Mouse (Mus musculus) testis, adult 2 months (tissue): ENCODE measurements around the gene Tmem185b. TPM values are rescaled to one million over a fixed set of nuclear protein-coding genes. Genes with fewer than 3 reads are reported as not detected.

Experiments
- H3K27ac ChIP-seq: fragments of 200-500 bp; 2 replicates; pipeline ENCODE4 v1.5.1; 2012; ENCODE audit warnings: low read depth, low read length; ENCODE audit not compliant: control insufficient read depth, insufficient read depth
- H3K27me3 ChIP-seq: fragments of 200-500 bp; 2 replicates; pipeline ENCODE4 v1.6.1; 2012; ENCODE audit warnings: mild to moderate bottlenecking, low read length, moderate library complexity; ENCODE audit not compliant: control insufficient read depth, insufficient read depth
- H3K36me3 ChIP-seq: fragments of 200-500 bp; 2 replicates; pipeline ENCODE4 v1.6.1; 2012; ENCODE audit warnings: mild to moderate bottlenecking, low read length; ENCODE audit not compliant: control insufficient read depth, insufficient read depth
- H3K4me1 ChIP-seq: fragments of 200-500 bp; 2 replicates; pipeline ENCODE4 v1.6.1; 2012; ENCODE audit warnings: low read length; ENCODE audit not compliant: control insufficient read depth, insufficient read depth
- H3K4me3 ChIP-seq: fragments of 200-500 bp; 2 replicates; pipeline ENCODE4 v1.5.1; 2012; ENCODE audit warnings: low read depth, mild to moderate bottlenecking, low read length, moderate library complexity, mixed read lengths; ENCODE audit not compliant: control insufficient read depth
- CTCF ChIP-seq: fragments of 200-500 bp; IDR thresholded peaks from 2 replicates; pipeline ENCODE4 v1.5.1; 2012; ENCODE audit warnings: low read depth, mild to moderate bottlenecking, inconsistent platforms, low read length, moderate library complexity; ENCODE audit not compliant: control insufficient read depth, insufficient read depth, insufficient replicate concordance
- POLR2A ChIP-seq: fragments of 200-500 bp; IDR thresholded peaks from 2 replicates; pipeline ENCODE4 v1.6.1; 2012; ENCODE audit warnings: low read depth, mild to moderate bottlenecking, inconsistent platforms, low read length, moderate library complexity; ENCODE audit not compliant: control insufficient read depth
- polyA plus RNA-seq: library from polyadenylated mRNA; depleted of rRNA; stranded (reverse); fragments of >200 nt; gene quantifications from 2 replicates; pipeline ENCODE4 v1.2.3, GENCODE M21; 2012

The Tmem185b gene
- polyA plus RNA-seq, 1 experiment, result 13.9 TPM

DNA sequence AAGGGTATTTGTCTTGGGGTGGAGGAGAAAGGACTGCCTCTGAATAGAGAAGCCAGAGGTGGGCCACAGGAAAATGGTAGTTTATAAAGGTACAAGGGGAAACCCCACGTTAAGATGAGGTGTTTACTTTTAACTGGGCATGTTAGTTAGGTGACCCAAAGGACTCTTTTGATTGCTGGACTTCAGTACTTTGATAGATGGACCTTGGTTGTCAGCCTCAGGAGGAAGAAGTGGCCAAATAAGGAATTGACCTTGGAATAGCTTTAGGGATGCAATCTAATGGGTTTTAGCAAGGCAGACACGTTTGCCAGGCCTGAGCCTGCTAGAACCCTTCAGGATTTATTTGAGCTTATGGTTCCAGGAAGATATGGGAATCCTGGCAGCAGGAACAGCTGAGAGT, 13.3 kb downstream of the Tmem185b start:
- Histone ChIP-seq H3K36me3 (no peaks in the 10 kb centered on the region; the same call in 1 of the 2 replicates), H3K27ac (no peak overlapping the region), H3K4me3 (no peak overlapping the region), H3K27me3 (no peaks in the 10 kb centered on the region), H3K4me1 (no peaks in the 10 kb centered on the region)
- no peak for TF ChIP-seq CTCF
- no peak for TF ChIP-seq POLR2A

DNA sequence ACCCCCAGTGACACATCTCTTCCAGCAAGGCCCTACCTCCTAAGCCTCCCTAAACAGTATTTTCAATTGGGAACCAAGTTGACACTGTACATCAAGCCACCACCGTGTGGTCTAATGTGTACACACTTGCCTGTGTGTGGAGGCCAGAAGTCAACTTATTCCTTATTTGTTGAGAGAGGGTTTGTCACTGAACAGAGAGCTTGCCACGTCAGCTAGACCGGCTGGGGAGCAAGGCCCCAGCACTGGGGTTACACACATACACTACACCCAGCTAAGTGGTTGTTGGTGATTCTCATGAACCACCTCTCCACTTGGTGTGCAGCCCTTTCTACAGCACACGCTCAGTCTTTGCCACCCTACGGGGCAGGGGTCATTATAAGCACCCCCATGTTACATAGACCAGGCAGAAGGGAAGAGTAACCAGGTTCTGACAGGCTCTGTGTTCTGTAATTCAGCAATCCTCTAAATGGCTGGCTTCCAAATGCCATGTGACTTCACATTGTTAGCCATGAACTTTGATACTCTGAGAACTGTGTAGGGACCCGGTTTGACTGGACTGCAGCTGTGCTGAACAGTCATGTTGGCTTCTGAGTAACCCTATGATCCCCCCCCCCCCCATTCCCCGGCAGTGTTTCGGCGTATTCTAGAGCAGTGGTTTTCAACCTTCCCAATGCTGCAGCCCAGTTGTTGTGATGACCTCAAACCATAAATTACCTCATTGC, 15.0 kb downstream of the Tmem185b start:
- H3K36me3 ChIP-seq, result no peaks in the 10 kb centered on the region; the same call in 1 of the 2 replicates
- no peak overlapping the region for H3K4me3 ChIP-seq

GRCm38 (mm10) chr1:119541570-119541969, 15.6 kb downstream of the Tmem185b start:
- Histone ChIP-seq H3K4me3 (no peak overlapping the region), H3K27ac (no peak overlapping the region), H3K36me3 (no peaks in the 10 kb centered on the region; the same call in 1 of the 2 replicates), H3K27me3 (no peaks in the 10 kb centered on the region), H3K4me1 (no peaks in the 10 kb centered on the region)
- no peak for TF ChIP-seq POLR2A
- TF ChIP-seq CTCF, result no peak

More for the DNA sequence above, 15.0 kb downstream of the Tmem185b start:
- Histone ChIP-seq H3K27ac (no peak overlapping the region), H3K27me3 (no peaks in the 10 kb centered on the region), H3K4me1 (no peaks in the 10 kb centered on the region)
- TF ChIP-seq CTCF, result no peak
- TF ChIP-seq POLR2A, result no peak

DNA sequence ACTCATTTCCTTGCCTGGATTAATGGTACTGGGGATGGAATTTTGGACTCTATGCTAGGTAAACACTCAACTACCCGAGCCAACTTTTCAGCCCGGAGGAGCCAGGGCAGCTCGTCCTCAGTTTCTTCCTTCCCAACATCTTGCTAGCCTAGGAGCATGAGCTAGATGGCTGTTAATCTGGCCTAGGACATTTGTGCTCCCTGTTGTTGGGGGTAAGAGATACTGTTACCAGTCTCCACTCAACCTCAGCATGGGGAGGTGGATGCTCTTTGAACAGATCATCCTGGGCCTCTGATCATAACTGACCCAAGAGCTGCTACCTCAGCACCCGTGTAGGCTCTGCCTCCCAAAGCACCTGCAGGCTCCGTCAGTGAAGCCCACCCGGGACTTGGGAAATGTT, 17.4 kb downstream of the Tmem185b start:
- no peak overlapping the region for H3K27ac ChIP-seq
- no peaks in the 10 kb centered on the region for H3K4me1 ChIP-seq
- no peaks in the 10 kb centered on the region for H3K27me3 ChIP-seq
- no peak overlapping the region for H3K4me3 ChIP-seq
- peaks cover 1% of the 10 kb centered on the region for H3K36me3 ChIP-seq
- TF ChIP-seq POLR2A, result no peak
- no peak for TF ChIP-seq CTCF

GRCm38 (mm10) chr1:119544611-119545155, 18.7 kb downstream of the Tmem185b start:
- Histone ChIP-seq H3K4me3 (no peak overlapping the region), H3K36me3 (peaks cover 6% of the 10 kb centered on the region), H3K4me1 (no peaks in the 10 kb centered on the region), H3K27ac (no peak overlapping the region), H3K27me3 (no peaks in the 10 kb centered on the region)
- TF ChIP-seq POLR2A, result no peak
- TF ChIP-seq CTCF, result no peak

DNA sequence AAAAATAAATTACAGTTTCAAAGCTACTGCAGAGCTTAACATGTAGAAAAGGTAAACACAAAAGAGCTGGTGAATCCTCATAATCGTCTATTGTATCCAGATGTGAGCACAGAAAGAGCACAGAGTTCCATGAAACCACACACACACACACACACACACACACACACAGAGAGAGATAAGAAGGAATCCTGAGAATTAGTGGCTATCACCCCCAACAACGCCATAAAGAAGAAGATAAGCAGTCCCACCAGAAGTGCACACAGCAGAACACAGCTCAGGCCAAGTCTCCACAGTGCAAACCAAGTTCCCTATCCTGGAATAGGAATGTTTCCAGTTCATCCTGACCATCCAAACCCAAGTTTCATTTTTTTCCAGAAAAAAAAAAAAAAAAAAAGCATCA, 19.2 kb downstream of the Tmem185b start:
- Histone ChIP-seq H3K27ac (no peak overlapping the region), H3K4me1 (no peaks in the 10 kb centered on the region), H3K4me3 (no peak overlapping the region), H3K27me3 (no peaks in the 10 kb centered on the region), H3K36me3 (peaks cover 6% of the 10 kb centered on the region)
- no peak for TF ChIP-seq POLR2A

- Histone ChIP-seq H3K4me3 (no peak overlapping the region), H3K4me1 (no peaks in the 10 kb centered on the region), H3K27ac (no peak overlapping the region), H3K36me3 (peaks cover 6% of the 10 kb centered on the region), H3K27me3 (no peaks in the 10 kb centered on the region)
- TF ChIP-seq POLR2A (no peak), CTCF (no peak)
Observed at GRCm38 (mm10) chr1:119545671-119546070, 19.7 kb downstream of the Tmem185b start.
